Mouse (Mus musculus) E14TG2a.4 (cell line): Measurements from ENCODE around the gene Tescl.

Source experiments
- CTCF ChIP-seq: conservative IDR thresholded peaks from 2 replicates; pipeline ENCODE4 v1.5.1; 2014; ENCODE audit warnings: low read length
- NANOG ChIP-seq: IDR thresholded peaks from 2 replicates; pipeline ENCODE4 v1.6.1; 2014; ENCODE audit warnings: borderline replicate concordance, low read length, mixed read lengths

GRCm38 (mm10) chr7:24371809-24372145 is 38.0 kb upstream of the Tescl start:
- no peak for TF ChIP-seq CTCF
- TF ChIP-seq NANOG: no peak
